Mouse (Mus musculus) layer of hippocampus, adult 8-10 months (tissue): Measurements from ENCODE around the gene Dynlt1b. TPM values are rescaled to one million over a fixed set of nuclear protein-coding genes. Genes with fewer than 3 reads are reported as not detected.
"Not testable (repeated sequence)": the region's sequence is repeated elsewhere in the genome, so short reads cannot be mapped to it uniquely, and the experiment has no call there.

Source experiments
- DNase-seq, 2 experiments: peaks; one replicate each; pipeline ENCODE4 v3.0.0; 2022; ENCODE audit warnings: low spot score in 2 of 2
- total RNA-seq, 4 experiments: library from RNA; stranded (reverse); gene quantifications; 2 replicates each; pipeline ENCODE4 v1.2.4; 2022

The Dynlt1b gene
- total RNA-seq, 4 experiments from 2014 or later: 26.7 to 45.8 (median 38.9) TPM

- not testable (repeated sequence) for DNase-seq
Measured at GRCm38 (mm10) chr17:6461083-6461595, 31.2 kb downstream of the Dynlt1b start.

DNA sequence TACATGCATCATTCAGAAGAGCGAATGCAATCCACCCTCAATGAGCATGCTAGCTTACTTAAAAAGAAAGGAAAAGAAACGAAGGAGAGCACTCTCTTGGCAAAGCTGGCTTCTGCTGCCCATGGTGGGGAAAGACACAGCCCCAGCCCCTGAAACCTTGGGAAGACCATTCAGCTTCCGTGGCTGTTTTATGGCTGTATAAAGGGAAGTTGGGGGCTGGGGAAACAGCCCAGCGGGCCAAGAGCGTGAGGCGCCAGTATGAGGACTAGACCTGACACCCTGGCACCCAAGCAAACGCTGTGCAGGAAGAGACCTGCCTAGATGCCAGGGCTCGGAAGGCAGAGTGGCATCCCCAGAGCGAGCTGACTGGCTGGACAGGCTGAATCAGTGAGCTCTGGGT is 35.8 kb downstream of the Dynlt1b start:
- DNase-seq: not testable (repeated sequence)

GRCm38 (mm10) chr17:6467638-6468461 is 37.9 kb downstream of the Dynlt1b start:
- not testable (repeated sequence) for DNase-seq

DNA sequence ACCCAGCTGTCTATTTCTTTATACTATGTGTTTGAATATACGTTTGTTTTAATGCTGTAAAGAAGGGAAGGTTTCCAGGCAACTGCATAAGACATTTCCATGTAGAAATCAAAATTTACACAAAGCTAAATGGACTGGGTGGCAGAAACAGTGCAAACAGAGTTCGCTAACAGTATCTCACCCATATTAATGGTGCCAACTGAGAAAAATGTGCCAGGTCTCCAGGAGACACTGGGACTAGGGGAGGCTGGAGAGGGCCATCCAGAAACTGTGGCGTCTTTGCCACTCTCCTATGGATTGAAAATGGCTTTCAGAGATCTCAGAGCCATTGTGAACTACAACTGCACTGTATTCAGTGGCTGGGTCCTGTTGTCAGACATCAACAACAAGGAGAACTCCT is 40.1 kb downstream of the Dynlt1b start:
- not testable (repeated sequence) for DNase-seq

DNA sequence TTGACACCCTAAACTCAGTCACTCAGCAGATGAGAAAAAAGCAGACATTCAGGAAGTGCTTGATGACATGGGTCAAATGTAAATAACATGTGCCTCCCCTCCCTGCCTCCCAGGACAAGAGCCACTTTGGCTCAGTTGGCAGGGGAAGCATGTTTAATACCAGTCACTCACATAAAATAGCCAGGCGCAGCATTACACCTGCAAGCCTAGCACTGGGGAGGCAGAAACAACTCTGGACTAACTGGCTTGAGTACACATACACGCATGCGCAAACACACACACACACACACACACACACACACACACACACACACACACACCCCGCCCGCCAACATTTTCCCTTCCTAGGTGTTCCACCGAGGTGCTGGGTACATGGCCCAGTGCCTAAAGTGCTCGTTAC is 40.8 kb downstream of the Dynlt1b start:
- not testable (repeated sequence) for DNase-seq

GRCm38 (mm10) chr17:6475270-6475669 is 45.4 kb downstream of the Dynlt1b start:
- DNase-seq: not testable (repeated sequence)

DNA sequence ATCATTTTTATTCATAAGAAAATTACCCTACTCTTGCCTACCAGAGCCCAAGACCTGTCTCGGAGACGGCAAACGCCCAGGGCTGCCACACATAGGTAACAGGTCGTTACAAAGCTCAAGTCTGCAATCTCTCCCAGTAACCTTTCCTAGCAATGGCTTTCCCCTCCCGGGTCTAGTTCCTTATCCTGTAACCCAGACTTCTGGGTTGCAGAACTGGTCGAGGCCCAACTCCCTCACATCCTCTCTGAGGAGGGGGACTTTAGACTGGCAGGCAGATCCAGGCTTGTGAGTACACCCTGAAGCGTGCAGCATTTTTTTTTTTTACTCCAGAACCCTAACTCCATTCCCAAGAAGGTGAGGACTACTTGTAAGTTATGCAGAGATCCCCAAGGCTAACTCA is 46.0 kb downstream of the Dynlt1b start:
- not testable (repeated sequence) for DNase-seq

GRCm38 (mm10) chr17:6476495-6476947 is 46.6 kb downstream of the Dynlt1b start:
- not testable (repeated sequence) for DNase-seq

DNA sequence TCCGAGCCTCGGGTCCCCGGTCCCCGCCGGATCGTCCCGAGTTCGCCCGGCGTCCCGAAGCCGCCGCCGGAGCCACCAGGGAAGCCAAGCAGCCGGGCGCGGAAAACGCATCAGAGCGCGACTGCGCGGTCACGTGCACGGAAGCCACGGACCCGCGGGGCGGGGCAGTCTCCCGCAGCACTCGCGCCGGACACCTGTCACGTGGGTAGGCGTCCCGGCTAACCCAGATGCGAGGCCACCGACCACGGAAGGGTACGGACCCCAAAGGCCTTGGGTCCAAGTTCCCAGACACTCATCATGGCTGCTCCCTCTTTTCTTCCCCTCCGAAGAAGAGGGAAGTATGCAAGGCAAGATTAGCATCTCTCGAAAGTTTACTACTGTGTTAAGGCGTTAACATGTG is 47.1 kb downstream of the Dynlt1b start:
- not testable (repeated sequence) for DNase-seq

DNA sequence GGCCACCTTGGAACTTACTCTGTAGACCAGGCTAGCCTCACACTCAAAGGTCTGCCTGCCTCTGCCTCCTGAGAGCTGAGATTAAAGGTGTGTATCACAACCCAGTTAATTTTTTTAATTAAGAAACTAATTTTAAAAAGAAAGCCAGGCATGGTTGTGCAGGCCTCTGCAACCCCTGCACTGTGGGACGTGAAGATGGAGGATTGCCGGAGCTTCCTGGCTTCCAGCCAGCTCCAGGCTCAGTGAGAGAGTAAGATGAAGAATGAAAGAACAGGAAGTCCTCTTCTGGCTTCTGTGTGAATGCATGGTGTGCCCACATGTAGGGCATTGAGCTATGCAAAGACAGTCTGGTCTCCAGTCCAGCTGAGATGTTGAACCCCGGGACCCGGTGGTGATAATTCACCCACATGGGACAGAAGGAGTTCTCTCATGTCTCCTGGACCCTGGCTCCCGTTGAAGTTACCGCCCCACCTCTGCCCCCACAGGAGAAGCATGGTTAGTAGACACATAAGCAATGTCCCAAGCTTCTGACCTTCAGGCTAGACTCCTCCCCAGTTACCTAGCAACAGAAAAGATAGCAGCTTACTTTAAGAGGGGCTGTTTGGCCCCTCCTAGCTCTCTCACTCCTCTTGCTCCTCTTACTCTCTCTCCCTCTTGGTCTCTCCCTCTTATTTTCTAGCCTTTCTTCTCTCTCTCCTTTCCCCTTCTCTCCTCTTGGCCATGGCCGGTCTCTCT is 51.1 kb downstream of the Dynlt1b start:
- not testable (repeated sequence) for DNase-seq

DNA sequence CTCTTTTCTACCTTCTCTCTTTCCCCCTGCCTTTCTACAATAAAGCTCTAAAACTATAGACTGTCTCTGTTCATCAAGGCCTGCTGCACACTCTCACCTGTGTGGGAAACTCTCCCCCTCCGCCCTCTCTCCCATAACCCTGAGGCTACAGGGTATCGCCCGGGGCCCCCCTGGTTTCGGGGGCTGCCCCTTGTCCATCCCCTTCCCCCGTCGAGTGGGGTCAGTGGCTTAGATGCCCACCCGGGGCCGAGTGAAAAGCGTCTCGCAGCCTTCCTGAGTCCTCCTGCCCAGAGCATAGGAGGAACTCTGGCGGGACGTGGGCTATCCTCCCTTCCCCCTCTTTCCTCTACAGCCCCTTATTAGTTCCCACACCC is 51.7 kb downstream of the Dynlt1b start:
- DNase-seq: not testable (repeated sequence)

- DNase-seq: not testable (repeated sequence)
Measured at GRCm38 (mm10) chr17:6482248-6482647, 52.3 kb downstream of the Dynlt1b start.

Other genes with a start within 250 kb of the Dynlt1b start
- 10 to 100 TPM; 42.1 to 54.3 (median 50.3) TPM for gene Tmem181a, start 173.3 kb upstream of the Dynlt1b start, total RNA-seq
- 10 to 100 TPM in 3 of 4 experiments, 1 to 10 TPM in 1; 9.4 to 11.9 (median 10.9) TPM for gene Dynlt1a, start 112.6 kb upstream of the Dynlt1b start, total RNA-seq
- 10 to 100 TPM; 15.7 to 29.3 (median 18.3) TPM for gene Dynlt1c, start 171.6 kb downstream of the Dynlt1b start, total RNA-seq
- gene Dynlt1f, start 225.8 kb downstream of the Dynlt1b start, total RNA-seq: 10 to 100 TPM; 19.8 to 34.2 (median 27.3) TPM
- under 1 TPM in 2 of 4 experiments, not detected in 2; 0.25 to 0.79 TPM for gene Sytl3, start 229.0 kb downstream of the Dynlt1b start, total RNA-seq